Mouse (Mus musculus) granulocyte monocyte progenitor cell, adult 5-6 weeks (primary cell): ENCODE data around the gene Gm4131. TPM values are rescaled to one million over a fixed set of nuclear protein-coding genes. Genes with fewer than 3 reads are reported as not detected.

ENCODE experiments used
- ATAC-seq: replicated peaks from 2 replicates; pipeline ENCODE4 v1.8.0; 2016; ENCODE audit warnings: mild to moderate bottlenecking, moderate TSS enrichment, inconsistent platforms; ENCODE audit not compliant: poor library complexity, severe bottlenecking
- total RNA-seq, 2 experiments: library from RNA; stranded (forward) in 1 of 2; stranded (reverse) in 1 of 2; fragments of 200-712, 200-1000 nt in 1 of 2; fragments of >200 nt in 1 of 2; fragmentation: Nextera tagmentation in 1 of 2; gene quantifications; 2 replicates each; pipeline ENCODE4 v1.2.3; 2014 to 2017

Gm4131 gene
- total RNA-seq, 2 experiments from 2014 or later, result not detected

- no peak for ATAC-seq
These were observed 150.0 kb downstream of the Gm4131 start for GRCm38 (mm10) chr14:62416742-62417134.

GRCm38 (mm10) chr14:62416007-62416741 is 150.5 kb downstream of the Gm4131 start:
- no peak for ATAC-seq

Other genes with a start within 250 kb of the Gm4131 start
- gene Gucy1b2, start 110.6 kb downstream of the Gm4131 start, total RNA-seq (2014; fragmentation: Nextera tagmentation), result not detected in 2 replicates
- gene Gucy1b2, start 110.6 kb downstream of the Gm4131 start, total RNA-seq (2017), result not detected in 2 replicates
- not detected in 2 replicates for gene Fam124a, start 11.2 kb downstream of the Gm4131 start, total RNA-seq (2014; fragmentation: Nextera tagmentation)
- gene Fam124a, start 11.2 kb downstream of the Gm4131 start, total RNA-seq (2017), result not detected in 2 replicates
- gene Serpine3, start 96.7 kb upstream of the Gm4131 start, total RNA-seq (2014; fragmentation: Nextera tagmentation), result not detected in 2 replicates
- gene Serpine3, start 96.7 kb upstream of the Gm4131 start, total RNA-seq (2017), result not detected in 2 replicates
- 32.1 and 38.8 TPM in 2 replicates for gene Ints6, start 194.2 kb upstream of the Gm4131 start, total RNA-seq (2014; fragmentation: Nextera tagmentation)
- gene Ints6, start 194.2 kb upstream of the Gm4131 start, total RNA-seq (2017), result 62.6 and 110 TPM in 2 replicates